Mouse (Mus musculus): ENCODE measurements at regions not wholly inside any gene's neighbourhood (a gene's known extent, or its start where the extent isn't known, plus 50 kb on each side); places are given as distances from the start of the nearest gene placed in this dataset.

GRCm38 (mm10) chr13:39823965-39824555 lies 537.2 kb downstream of the Ofcc1 start:
- TF ChIP-seq POLR2A (IDR thresholded peaks at IDR 0.05; ENCODE audit: extremely low read depth, insufficient read depth, low read length), result no peak
- no peak for TF ChIP-seq CTCF (IDR thresholded peaks at IDR 0.05; ENCODE audit: low read depth, low read length)
